Mouse (Mus musculus) myocyte (in vitro differentiated cells): Measurements from ENCODE around the gene Krt31.

Experiments used
- CEBPB ChIP-seq: IDR thresholded peaks from 2 replicates; pipeline ENCODE4 v1.6.1; 2011; ENCODE audit warnings: mild to moderate bottlenecking, moderate library complexity; ENCODE audit not compliant: poor library complexity, insufficient read depth, severe bottlenecking
- E2F4 ChIP-seq: IDR thresholded peaks from one replicate; pipeline ENCODE4 v1.6.1; 2011; ENCODE audit warnings: mild to moderate bottlenecking, control low read depth, moderate library complexity; ENCODE audit not compliant: insufficient read depth
- MAX ChIP-seq: IDR thresholded peaks from one replicate; pipeline ENCODE4 v1.6.1; 2011; ENCODE audit warnings: low read depth, mild to moderate bottlenecking, control low read depth
- MYOD1 ChIP-seq, 3 experiments: IDR thresholded peaks; one replicate each; pipeline ENCODE4 v1.6.1; 2011; ENCODE audit warnings: control low read depth in 2 of 3, low read depth in 2 of 3, mild to moderate bottlenecking in 2 of 3, moderate library complexity in 1 of 3; ENCODE audit not compliant: insufficient read length in 2 of 3, control insufficient read depth in 1 of 3
- MYOG ChIP-seq, 3 experiments: IDR thresholded peaks; one replicate each; pipeline ENCODE4 v1.6.1; 2011; ENCODE audit warnings: control low read depth in 2 of 3, low read depth in 2 of 3, mild to moderate bottlenecking in 2 of 3; ENCODE audit not compliant: insufficient read length in 2 of 3, control insufficient read depth in 1 of 3, insufficient read depth in 1 of 3
- POLR2A ChIP-seq: IDR thresholded peaks from one replicate; pipeline ENCODE4 v1.6.1; 2011; ENCODE audit warnings: low read depth, mild to moderate bottlenecking, control low read depth, moderate library complexity; ENCODE audit not compliant: insufficient read length
- POLR2AphosphoS2 ChIP-seq: IDR thresholded peaks from one replicate; pipeline ENCODE4 v1.6.1; 2011; ENCODE audit warnings: low read depth, control low read depth; ENCODE audit not compliant: insufficient read length
- REST ChIP-seq: IDR thresholded peaks from one replicate; pipeline ENCODE4 v1.6.1; 2011; ENCODE audit warnings: mild to moderate bottlenecking, control low read depth, moderate library complexity; ENCODE audit not compliant: insufficient read depth, insufficient read length
- TCF12 ChIP-seq: IDR thresholded peaks from one replicate; pipeline ENCODE4 v1.6.1; 2011; ENCODE audit warnings: mild to moderate bottlenecking, control low read depth; ENCODE audit not compliant: poor library complexity, insufficient read depth, severe bottlenecking
- USF1 ChIP-seq: IDR thresholded peaks from one replicate; pipeline ENCODE4 v1.6.1; 2011; ENCODE audit warnings: low read depth, mild to moderate bottlenecking, control low read depth, moderate library complexity

- TF ChIP-seq MYOD1 (IDR thresholded peaks at IDR 0.05; ENCODE audit: control insufficient read depth in 1 of 3, insufficient read length in 2 of 3, low read depth in 2 of 3) (no peak), POLR2A (no peak), MYOG (IDR thresholded peaks at IDR 0.05; ENCODE audit: control insufficient read depth in 1 of 3, insufficient read depth in 1 of 3, insufficient read length in 2 of 3, low read depth in 2 of 3) (no peak), E2F4 (no peak), CEBPB (no peak), TCF12 (no peak), MAX (no peak), POLR2AphosphoS2 (no peak), REST (no peak), USF1 (no peak)
Observed at GRCm38 (mm10) chr11:100050451-100050850, at the start of gene Krt31.
